Mouse (Mus musculus) forebrain, embryonic 10.5 days (tissue): ENCODE data around the gene Slc6a3. TPM values are rescaled to one million over a fixed set of nuclear protein-coding genes. Genes with fewer than 3 reads are reported as not detected.

Source experiments
- DNase-seq: peaks from one replicate; pipeline ENCODE4 v3.0.0-alpha.2; 2017; ENCODE audit warnings: low spot score; ENCODE audit errors: extremely low spot score
- H3K27ac ChIP-seq: fragments of 300-500 bp; sonication (generic); 2 replicates; pipeline ENCODE4 v1.5.1; 2016; ENCODE audit warnings: mild to moderate bottlenecking
- H3K27me3 ChIP-seq: fragments of 300-500 bp; sonication (generic); 2 replicates; pipeline ENCODE4 v1.6.1; 2016; ENCODE audit warnings: mild to moderate bottlenecking; ENCODE audit not compliant: poor library complexity, severe bottlenecking
- H3K36me3 ChIP-seq: fragments of 300-500 bp; sonication (generic); replicated peaks from 2 replicates; pipeline ENCODE4 v1.6.1; 2016; ENCODE audit warnings: mild to moderate bottlenecking, moderate library complexity
- H3K4me1 ChIP-seq: fragments of 300-500 bp; sonication (generic); 2 replicates; pipeline ENCODE4 v1.6.1; 2016
- H3K4me3 ChIP-seq: fragments of 300-500 bp; sonication (generic); 2 replicates; pipeline ENCODE4 v1.5.1; 2016; ENCODE audit warnings: mild to moderate bottlenecking, moderate library complexity
- H3K9me3 ChIP-seq: fragments of 300-500 bp; sonication (generic); 2 replicates; pipeline ENCODE4 v1.6.1; 2016; ENCODE audit warnings: mild to moderate bottlenecking, moderate library complexity
- WGBS: fragments of 180-500 bp; shearing (Covaris S2); methylation state at CpG from one replicate; pipeline ENCODE4 v1.1.7; 2016; 5-methylcytosine and 5-hydroxymethylcytosine counted together
- polyA plus RNA-seq: library from polyadenylated mRNA; unstranded; fragments of >200 nt; fragmentation: Nextera tagmentation; extraction: Ambion mirVana; gene quantifications from 2 replicates; pipeline ENCODE4 v1.2.1, GENCODE M21; 2016

Gene Slc6a3
- polyA plus RNA-seq, 1 experiment from 2014 or later = 0.22 TPM

DNA sequence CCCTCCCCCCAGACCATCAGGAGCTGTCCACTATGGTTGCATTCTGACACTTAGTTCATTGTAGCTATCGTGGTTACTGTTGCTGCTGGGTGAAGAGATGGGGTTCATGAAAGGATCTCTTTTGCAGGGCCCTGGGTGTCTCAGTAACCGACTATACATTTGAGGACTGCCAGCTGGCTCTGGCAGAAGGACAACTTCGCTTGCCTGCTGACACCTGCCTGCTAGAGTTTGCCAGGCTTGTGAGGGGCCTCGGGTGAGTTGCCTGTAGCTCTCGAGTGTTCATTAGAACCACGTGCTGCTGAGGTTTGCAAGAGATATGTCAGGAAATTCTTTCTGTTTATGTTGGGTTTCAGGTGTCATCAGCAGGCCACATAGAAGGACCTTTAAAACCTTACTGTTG is 26.7 kb upstream of the Slc6a3 start:
- no peaks in the 10 kb centered on the region for H3K9me3 ChIP-seq

DNA sequence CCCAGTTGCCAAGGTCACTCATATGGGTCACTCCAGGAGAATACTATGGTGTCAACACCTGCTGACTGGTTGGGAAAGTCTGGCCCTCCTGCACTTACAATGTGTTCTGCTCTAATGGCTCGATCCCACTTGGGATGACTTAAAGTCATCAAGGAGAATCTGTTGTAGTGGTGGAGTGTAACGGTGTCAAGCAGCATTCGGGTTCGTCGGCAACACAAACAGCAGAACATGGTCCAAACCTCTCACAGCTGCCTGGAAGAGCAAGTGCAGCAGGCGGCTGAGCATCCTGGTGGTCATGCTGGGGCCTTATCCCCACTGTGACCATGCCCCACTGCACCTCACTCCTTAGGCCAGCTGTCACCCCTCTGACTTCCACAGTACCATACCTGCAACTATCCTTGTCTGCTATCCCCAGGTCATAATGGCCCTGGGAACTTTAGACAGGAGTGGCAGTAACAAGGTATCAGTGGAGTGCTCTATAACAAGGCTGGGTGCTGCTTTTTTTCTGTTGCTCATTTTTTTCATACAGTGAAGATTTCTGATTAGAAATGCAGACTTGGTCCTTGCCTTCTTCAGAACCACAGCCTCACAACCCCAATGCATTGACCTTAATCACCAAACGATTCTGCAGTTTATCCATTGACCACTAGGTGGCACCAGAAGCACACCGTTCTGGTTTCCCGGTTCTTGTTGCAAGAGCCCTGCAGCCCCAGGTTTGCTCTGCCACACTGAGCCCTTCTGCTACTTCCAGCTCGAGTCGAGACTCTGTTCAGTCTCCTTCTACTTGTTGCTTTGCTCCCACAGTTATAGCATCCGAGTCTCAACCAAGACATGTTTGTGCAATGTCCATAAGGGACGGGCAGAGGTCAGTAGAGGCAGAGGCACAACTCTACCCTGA is 23.5 kb upstream of the Slc6a3 start:
- peaks cover 90% of the 10 kb centered on the region for H3K36me3 ChIP-seq

More for the DNA sequence above, 26.7 kb upstream of the Slc6a3 start:
- Histone ChIP-seq H3K27ac (no peak overlapping the region), H3K27me3 (no peaks in the 10 kb centered on the region), H3K36me3 (peaks cover 97% of the 10 kb centered on the region), H3K4me1 (no peaks in the 10 kb centered on the region), H3K4me3 (no peak overlapping the region)
- 88% methylated on average over 6 of the region's 6 CpGs for WGBS
- no peak for DNase-seq

DNA sequence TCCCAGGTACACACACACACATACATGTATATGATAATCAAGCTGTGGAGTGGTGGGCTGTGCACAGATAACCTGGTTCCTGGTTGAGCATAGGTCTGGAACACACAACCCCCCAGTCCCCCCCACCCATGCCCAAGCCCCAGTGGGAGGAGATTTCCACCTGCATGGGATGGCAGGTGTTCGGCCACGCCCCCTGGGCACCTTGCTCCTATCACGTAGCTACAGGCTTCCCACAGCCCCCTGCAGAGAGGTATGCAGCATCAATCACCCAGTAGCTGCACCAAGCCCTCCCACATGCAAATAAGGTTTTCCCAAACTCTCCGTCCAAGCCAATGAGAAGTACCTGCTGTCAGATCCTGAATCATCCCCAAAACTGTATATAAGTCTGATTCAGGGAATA is 19.7 kb upstream of the Slc6a3 start:
- DNase-seq = no peak
- WGBS = 75% methylated on average over 4 of the region's 4 CpGs
- Histone ChIP-seq H3K36me3 (peaks cover 53% of the 10 kb centered on the region), H3K9me3 (no peaks in the 10 kb centered on the region), H3K27me3 (no peaks in the 10 kb centered on the region), H3K4me1 (no peaks in the 10 kb centered on the region), H3K27ac (no peak overlapping the region), H3K4me3 (no peak overlapping the region)

More for the DNA sequence above, 23.5 kb upstream of the Slc6a3 start:
- no peaks in the 10 kb centered on the region for H3K27me3 ChIP-seq
- H3K27ac ChIP-seq = no peak overlapping the region
- DNase-seq = peak; percentile 76
- no peaks in the 10 kb centered on the region for H3K9me3 ChIP-seq
- H3K4me1 ChIP-seq = no peaks in the 10 kb centered on the region
- H3K4me3 ChIP-seq = no peak overlapping the region
- 65% methylated on average over 13 of the region's 13 CpGs for WGBS

GRCm38 (mm10) chr13:73533716-73534115 is 2.8 kb upstream of the Slc6a3 start:
- Histone ChIP-seq H3K9me3 (no peaks in the 10 kb centered on the region), H3K27me3 (peaks cover 52% of the 10 kb centered on the region), H3K4me3 (no peak overlapping the region), H3K27ac (no peak overlapping the region), H3K36me3 (no peaks in the 10 kb centered on the region), H3K4me1 (peaks cover 12% of the 10 kb centered on the region)
- no peak for DNase-seq
- WGBS = 86% methylated on average over 3 of the region's 3 CpGs

- DNase-seq = no peak
- H3K27me3 ChIP-seq = peaks cover 57% of the 10 kb centered on the region
Observed at GRCm38 (mm10) chr13:73535287-73535686, 1.3 kb upstream of the Slc6a3 start.

DNA sequence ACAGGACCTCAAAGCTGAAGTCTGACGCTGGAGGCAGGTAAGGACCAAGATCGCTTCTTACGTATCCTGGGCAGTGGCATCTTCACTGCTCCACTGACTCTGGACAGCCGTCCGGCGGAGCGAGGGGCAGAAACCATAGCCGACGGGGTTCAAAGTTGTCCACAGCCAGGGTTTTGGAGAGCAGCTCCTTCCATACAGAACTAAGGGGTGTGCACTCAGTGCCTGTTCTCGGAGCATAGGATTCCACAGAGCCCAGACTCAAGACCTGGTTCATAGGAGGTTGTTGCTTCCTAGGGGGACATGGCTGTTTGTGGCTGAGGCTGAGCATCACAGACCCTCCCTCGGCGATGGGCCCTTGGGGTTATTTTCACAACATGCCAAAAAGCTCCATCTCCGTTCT is 277 bp downstream of the Slc6a3 start:
- Histone ChIP-seq H3K4me3 (peak overlapping the region; percentile 55), H3K9me3 (no peaks in the 10 kb centered on the region), H3K36me3 (no peaks in the 10 kb centered on the region), H3K4me1 (peaks cover 12% of the 10 kb centered on the region), H3K27ac (no peak overlapping the region), H3K27me3 (peaks cover 61% of the 10 kb centered on the region)
- DNase-seq = no peak
- 19% methylated on average over 13 of the region's 13 CpGs for WGBS

More at GRCm38 (mm10) chr13:73535287-73535686, 1.3 kb upstream of the Slc6a3 start:
- H3K27ac ChIP-seq = no peak overlapping the region
- H3K4me3 ChIP-seq = no peak overlapping the region
- H3K9me3 ChIP-seq = no peaks in the 10 kb centered on the region
- H3K36me3 ChIP-seq = no peaks in the 10 kb centered on the region
- H3K4me1 ChIP-seq = peaks cover 12% of the 10 kb centered on the region
- WGBS = 62% methylated on average over 3 of the region's 3 CpGs

DNA sequence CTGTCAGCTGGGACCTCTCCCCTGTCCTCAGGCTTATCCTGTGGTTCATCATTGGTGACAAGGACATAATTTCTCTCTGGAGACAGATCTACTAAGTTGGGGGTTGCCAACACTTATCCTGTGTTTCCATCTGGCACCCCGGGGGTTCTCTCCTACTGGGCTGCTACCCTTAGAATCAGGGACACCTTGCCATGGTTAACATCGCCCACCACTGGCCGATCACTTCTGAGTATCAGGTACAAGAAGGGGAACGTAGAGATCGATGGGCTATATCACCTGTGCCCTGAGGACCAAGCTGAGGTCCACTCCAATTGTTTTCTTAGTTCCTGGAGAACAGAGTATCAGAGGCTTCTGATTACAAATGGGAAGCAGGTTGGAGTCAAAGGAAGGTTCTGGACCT is 27.7 kb downstream of the Slc6a3 start:
- Histone ChIP-seq H3K4me1 (no peaks in the 10 kb centered on the region), H3K9me3 (no peaks in the 10 kb centered on the region), H3K4me3 (no peak overlapping the region), H3K27me3 (no peaks in the 10 kb centered on the region), H3K36me3 (no peaks in the 10 kb centered on the region), H3K27ac (no peak overlapping the region)
- WGBS = 92% methylated on average over 5 of the region's 5 CpGs
- DNase-seq = no peak

DNA sequence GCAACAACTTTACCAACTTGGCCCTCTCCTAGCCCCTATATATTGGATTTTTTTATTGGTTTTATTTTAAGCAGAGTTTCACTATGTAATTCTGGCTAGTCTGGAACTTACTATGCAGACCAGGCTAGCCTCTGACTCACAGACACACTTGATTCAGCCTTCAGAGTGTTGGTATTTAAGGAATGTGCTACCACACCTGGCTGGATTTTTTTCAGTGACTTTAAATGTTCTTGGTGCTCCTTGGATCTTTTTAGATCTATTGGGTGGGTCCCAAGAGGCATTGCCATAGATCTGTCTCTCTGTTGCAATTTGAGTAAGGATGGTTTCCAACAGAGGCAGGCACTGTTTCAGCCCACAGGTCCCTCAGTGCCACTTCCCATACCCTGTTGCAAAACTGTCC is 38.5 kb downstream of the Slc6a3 start:
- Histone ChIP-seq H3K36me3 (no peaks in the 10 kb centered on the region), H3K4me3 (no peak overlapping the region), H3K4me1 (no peaks in the 10 kb centered on the region), H3K27me3 (no peaks in the 10 kb centered on the region), H3K27ac (no peak overlapping the region), H3K9me3 (no peaks in the 10 kb centered on the region)
- DNase-seq = no peak

DNA sequence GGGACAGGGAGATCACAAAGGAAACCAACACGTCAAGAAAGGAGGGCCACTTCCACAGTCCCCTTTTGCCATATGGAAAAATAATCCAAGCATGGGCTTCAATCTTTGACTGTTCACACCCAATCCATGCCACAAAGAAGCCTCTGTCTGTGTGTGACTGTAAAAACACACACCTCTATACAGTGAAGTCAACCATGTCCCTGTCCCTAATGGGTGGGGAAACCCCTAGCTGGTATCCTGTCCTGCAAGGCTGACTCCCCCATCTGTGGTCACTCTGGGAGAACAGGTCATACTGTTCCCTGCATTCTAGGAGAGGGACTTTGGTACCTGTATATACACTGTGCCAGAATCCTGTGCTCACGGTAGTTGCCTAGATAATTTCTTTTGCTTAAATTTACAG is 40.7 kb downstream of the Slc6a3 start:
- Histone ChIP-seq H3K4me3 (no peak overlapping the region), H3K36me3 (no peaks in the 10 kb centered on the region), H3K27me3 (no peaks in the 10 kb centered on the region), H3K9me3 (no peaks in the 10 kb centered on the region), H3K27ac (no peak overlapping the region), H3K4me1 (no peaks in the 10 kb centered on the region)
- WGBS = 86% methylated on average over 2 of the region's 2 CpGs
- DNase-seq = no peak

DNA sequence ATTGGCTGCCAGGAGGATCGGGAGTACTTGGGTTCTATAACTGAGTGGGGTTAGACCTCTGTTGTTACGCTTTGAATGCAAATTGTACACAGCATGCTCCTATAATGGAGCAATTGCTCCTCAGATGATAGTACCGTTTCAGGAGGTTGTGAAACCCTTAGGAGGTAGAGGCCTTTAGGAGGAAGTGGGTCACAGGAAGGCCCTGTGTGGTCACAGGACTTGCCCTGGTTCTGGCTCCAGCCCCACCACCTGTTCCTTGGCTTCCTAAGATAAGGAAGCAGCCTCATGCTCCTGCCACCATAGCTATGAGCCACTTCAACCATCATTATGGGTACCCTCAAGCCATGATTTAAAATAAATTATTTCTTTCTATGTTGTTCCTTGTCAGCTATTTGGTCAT is 54.9 kb downstream of the Slc6a3 start:
- 87% methylated on average over 3 of the region's 3 CpGs for WGBS
- Histone ChIP-seq H3K4me1 (no peaks in the 10 kb centered on the region), H3K9me3 (no peaks in the 10 kb centered on the region), H3K27me3 (no peaks in the 10 kb centered on the region; the same call in 1 of the 2 replicates), H3K27ac (no peak overlapping the region), H3K36me3 (no peaks in the 10 kb centered on the region), H3K4me3 (no peak overlapping the region)
- DNase-seq = no peak

- Histone ChIP-seq H3K27me3 (no peaks in the 10 kb centered on the region; the same call in 1 of the 2 replicates), H3K4me3 (no peak overlapping the region), H3K27ac (no peak overlapping the region), H3K9me3 (no peaks in the 10 kb centered on the region), H3K4me1 (no peaks in the 10 kb centered on the region), H3K36me3 (no peaks in the 10 kb centered on the region)
- DNase-seq = no peak
- WGBS = 51% methylated on average over 2 of the region's 2 CpGs
Observed at GRCm38 (mm10) chr13:73592546-73592945, 56.0 kb downstream of the Slc6a3 start.

- H3K4me3 ChIP-seq = no peak overlapping the region
- no peak for DNase-seq
- 80% methylated on average over 4 of the region's 4 CpGs for WGBS
- H3K36me3 ChIP-seq = no peaks in the 10 kb centered on the region
- H3K4me1 ChIP-seq = no peaks in the 10 kb centered on the region
- H3K27ac ChIP-seq = no peak overlapping the region
- H3K9me3 ChIP-seq = no peaks in the 10 kb centered on the region
- H3K27me3 ChIP-seq = no peaks in the 10 kb centered on the region; the same call in 1 of the 2 replicates
Observed at GRCm38 (mm10) chr13:73596276-73596675, 59.7 kb downstream of the Slc6a3 start.

DNA sequence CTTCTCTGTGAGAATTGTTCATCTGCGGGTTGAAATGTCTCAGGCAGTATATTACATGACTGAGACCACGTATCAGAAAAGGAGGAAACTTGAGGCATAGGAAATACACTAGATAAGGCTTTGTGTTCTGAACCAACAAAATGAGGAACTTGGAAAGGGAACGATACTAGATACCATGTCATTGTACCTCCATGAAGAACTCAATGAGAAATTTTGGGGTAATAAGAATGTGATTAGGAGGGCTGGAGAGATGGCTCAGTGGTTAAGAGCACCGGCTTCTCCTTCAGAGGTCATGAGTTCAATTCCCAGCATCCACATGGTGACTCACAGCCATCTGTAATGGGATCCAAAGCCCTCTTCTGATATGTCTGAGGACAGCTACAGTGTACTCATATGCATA is 63.7 kb downstream of the Slc6a3 start:
- Histone ChIP-seq H3K4me3 (no peak overlapping the region), H3K27ac (no peak overlapping the region), H3K27me3 (no peaks in the 10 kb centered on the region), H3K9me3 (no peaks in the 10 kb centered on the region), H3K4me1 (peaks cover 18% of the 10 kb centered on the region), H3K36me3 (no peaks in the 10 kb centered on the region)
- no peak for DNase-seq
- 84% methylated on average over 4 of the region's 4 CpGs for WGBS
